Mouse (Mus musculus) brain, embryonic 14.5 days (tissue): ENCODE measurements around the gene Anks1b.

ENCODE experiments used
- CTCF ChIP-seq: fragments of 200-500 bp; IDR thresholded peaks from 2 replicates; pipeline ENCODE4 v1.5.1; 2012; ENCODE audit warnings: inconsistent platforms, mild to moderate bottlenecking, moderate library complexity, borderline replicate concordance; ENCODE audit not compliant: insufficient read depth, insufficient read length; ENCODE audit errors: extremely low read depth
- POLR2A ChIP-seq: fragments of 200-500 bp; IDR thresholded peaks from 2 replicates; pipeline ENCODE4 v1.6.1; 2012; ENCODE audit warnings: mild to moderate bottlenecking, inconsistent platforms, borderline replicate concordance; ENCODE audit not compliant: poor library complexity, insufficient read depth, insufficient read length, severe bottlenecking; ENCODE audit errors: extremely low read depth

DNA sequence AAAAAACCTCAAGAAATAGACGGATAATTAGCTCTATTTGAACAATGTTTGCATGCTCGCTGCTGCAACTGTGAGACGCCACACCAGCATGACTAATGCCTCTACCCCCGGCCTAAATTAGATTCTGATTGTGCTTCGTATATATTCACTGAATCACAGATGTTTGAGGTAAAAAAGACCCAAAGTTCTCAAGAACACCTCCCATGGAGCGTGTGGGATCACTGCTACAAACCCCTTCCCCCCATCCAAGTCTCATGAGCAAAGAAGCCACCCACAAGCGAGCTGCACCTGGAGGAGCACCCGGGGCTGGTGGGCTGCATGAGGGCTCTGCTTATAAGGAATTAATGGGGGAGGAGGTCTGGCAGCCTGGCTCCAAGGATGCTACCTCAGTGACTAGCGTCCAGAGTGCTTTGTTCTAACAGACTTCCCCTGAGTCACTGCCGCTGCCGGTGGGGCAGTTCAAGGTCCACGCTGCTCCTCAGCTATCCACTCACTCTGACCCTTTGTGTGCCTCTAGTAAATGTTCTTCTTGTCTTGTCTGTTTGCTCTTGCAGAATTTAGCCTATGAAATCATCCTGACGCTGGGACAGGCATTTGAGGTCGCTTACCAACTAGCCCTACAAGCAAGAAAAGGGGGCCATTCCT, 1092.5 kb downstream of the Anks1b start:
- TF ChIP-seq POLR2A (no peak), CTCF (no peak)
